Mouse (Mus musculus) liver, embryonic 12.5 days (tissue): ENCODE measurements around the gene Otos. TPM values are rescaled to one million over a fixed set of nuclear protein-coding genes. Genes with fewer than 3 reads are reported as not detected.
A peak's percentile ranks its signal among the peaks of the same experiment; 100 is the strongest.

Experiments used
- ATAC-seq: fragments of 200-750 bp; cut with Nextera tagmentation; 2 replicates; pipeline ENCODE4 v1.8.0; 2017; ENCODE audit warnings: moderate number of reproducible peaks, mild to moderate bottlenecking, moderate library complexity
- H3K27ac ChIP-seq: fragments of 300-500 bp; sonication (generic); 2 replicates; pipeline ENCODE4 v1.5.1; 2016; ENCODE audit warnings: mild to moderate bottlenecking
- H3K27me3 ChIP-seq: fragments of 300-500 bp; sonication (generic); replicated peaks from 2 replicates; pipeline ENCODE4 v1.6.1; 2016; ENCODE audit warnings: mild to moderate bottlenecking, moderate library complexity
- H3K36me3 ChIP-seq: fragments of 300-500 bp; sonication (generic); 2 replicates; pipeline ENCODE4 v1.6.1; 2016; ENCODE audit warnings: mild to moderate bottlenecking, moderate library complexity
- H3K4me1 ChIP-seq: fragments of 300-500 bp; sonication (generic); 2 replicates; pipeline ENCODE4 v1.6.1; 2016
- H3K4me2 ChIP-seq: fragments of 300-500 bp; sonication (generic); 2 replicates; pipeline ENCODE4 v1.6.1; 2016; ENCODE audit warnings: mild to moderate bottlenecking, moderate library complexity
- H3K4me3 ChIP-seq: fragments of 300-500 bp; sonication (generic); 2 replicates; pipeline ENCODE4 v1.5.1; 2016; ENCODE audit warnings: mild to moderate bottlenecking, moderate library complexity
- H3K9ac ChIP-seq: fragments of 300-500 bp; sonication (generic); 2 replicates; pipeline ENCODE4 v1.6.1; 2016; ENCODE audit warnings: mild to moderate bottlenecking, moderate library complexity
- H3K9me3 ChIP-seq: fragments of 300-500 bp; sonication (generic); replicated peaks from 2 replicates; pipeline ENCODE4 v1.6.1; 2016; ENCODE audit warnings: mild to moderate bottlenecking, moderate library complexity
- whole genome bisulfite sequencing: fragments of 180-500 bp; shearing (Covaris S2); methylation state at CpG from one replicate; pipeline ENCODE4 v1.1.7; 2016; ENCODE audit not compliant: insufficient replicate concordance; 5-methylcytosine and 5-hydroxymethylcytosine counted together
- polyA plus RNA-seq: library from polyadenylated mRNA; unstranded; fragments of >200 nt; fragmentation: Nextera tagmentation; extraction: Ambion mirVana; gene quantifications from 2 replicates; pipeline ENCODE4 v1.2.1, GENCODE M21; 2016

Gene Otos
- 0.15 and 0.23 TPM in 2 replicates for polyA plus RNA-seq

- no peak; the same call in 1 of the 2 replicates for ATAC-seq
- Histone ChIP-seq H3K27ac (no peak within 1 kb of the TSS), H3K36me3 (no peaks in the 10 kb centered on the region), H3K4me3 (no peak within 1 kb of the TSS), H3K4me2 (peak within 1 kb of the TSS; percentile 49), H3K9me3 (no peaks in the 10 kb centered on the region), H3K4me1 (peaks cover 14% of the 10 kb centered on the region), H3K9ac (no peak within 1 kb of the TSS), H3K27me3 (peaks cover 5% of the 10 kb centered on the region)
- 18% methylated on average over 8 of the region's 8 CpGs for WGBS
These were observed at the start of gene Otos for GRCm38 (mm10) chr1:92648673-92649072. TSS of gene Otos (minus strand) at chr1:92648841.

- 26% methylated on average over 4 of the region's 4 CpGs for WGBS
- H3K9ac ChIP-seq = no peak overlapping the region
- H3K36me3 ChIP-seq = no peaks in the 10 kb centered on the region
- H3K4me3 ChIP-seq = no peak overlapping the region
- H3K4me1 ChIP-seq = peaks cover 6% of the 10 kb centered on the region; the same call in 1 of the 2 replicates
- ATAC-seq = no peak
- H3K27ac ChIP-seq = no peak overlapping the region
- no peak overlapping the region for H3K4me2 ChIP-seq
- H3K9me3 ChIP-seq = no peaks in the 10 kb centered on the region
- H3K27me3 ChIP-seq = no peaks in the 10 kb centered on the region
These were observed 48.2 kb upstream of the Otos start for GRCm38 (mm10) chr1:92696848-92697247.

- no peak for ATAC-seq
- H3K9ac ChIP-seq = no peak overlapping the region
- no peaks in the 10 kb centered on the region for H3K27me3 ChIP-seq
- H3K9me3 ChIP-seq = no peaks in the 10 kb centered on the region
- 69% methylated on average over 5 of the region's 5 CpGs for WGBS
- peaks cover 6% of the 10 kb centered on the region; the same call in 1 of the 2 replicates for H3K4me1 ChIP-seq
- H3K4me2 ChIP-seq = no peak overlapping the region
- H3K27ac ChIP-seq = no peak overlapping the region
- no peaks in the 10 kb centered on the region for H3K36me3 ChIP-seq
- no peak overlapping the region for H3K4me3 ChIP-seq
These were observed 47.1 kb upstream of the Otos start for GRCm38 (mm10) chr1:92695751-92696150.

- H3K27me3 ChIP-seq = no peaks in the 10 kb centered on the region
- H3K4me3 ChIP-seq = no peak overlapping the region
- 58% methylated on average over 3 of the region's 3 CpGs for WGBS
- no peak overlapping the region for H3K27ac ChIP-seq
- H3K4me1 ChIP-seq = no peaks in the 10 kb centered on the region
- H3K9me3 ChIP-seq = no peaks in the 10 kb centered on the region
- H3K36me3 ChIP-seq = no peaks in the 10 kb centered on the region
- no peak overlapping the region for H3K9ac ChIP-seq
- ATAC-seq = no peak
- no peak overlapping the region for H3K4me2 ChIP-seq
These were observed 42.7 kb upstream of the Otos start for GRCm38 (mm10) chr1:92691166-92691844.

GRCm38 (mm10) chr1:92686994-92687393, 38.4 kb upstream of the Otos start:
- Histone ChIP-seq H3K4me1 (no peaks in the 10 kb centered on the region), H3K9me3 (no peaks in the 10 kb centered on the region), H3K9ac (no peak overlapping the region), H3K4me3 (no peak overlapping the region), H3K27ac (no peak overlapping the region), H3K27me3 (no peaks in the 10 kb centered on the region), H3K4me2 (no peak overlapping the region), H3K36me3 (no peaks in the 10 kb centered on the region)
- ATAC-seq = no peak
- 52% methylated on average over 8 of the region's 8 CpGs for WGBS

GRCm38 (mm10) chr1:92683151-92683550, 34.5 kb upstream of the Otos start:
- Histone ChIP-seq H3K4me3 (no peak overlapping the region), H3K27me3 (no peaks in the 10 kb centered on the region; the same call in 1 of the 2 replicates), H3K36me3 (no peaks in the 10 kb centered on the region), H3K4me1 (no peaks in the 10 kb centered on the region), H3K9ac (no peak overlapping the region), H3K27ac (no peak overlapping the region), H3K4me2 (no peak overlapping the region), H3K9me3 (no peaks in the 10 kb centered on the region)
- 72% methylated on average over 8 of the region's 8 CpGs for WGBS
- ATAC-seq = no peak

GRCm38 (mm10) chr1:92680668-92681603, 32.3 kb upstream of the Otos start:
- ATAC-seq = no peak
- WGBS = 49% methylated on average over 16 of the region's 16 CpGs

GRCm38 (mm10) chr1:92678757-92679156, 30.1 kb upstream of the Otos start:
- Histone ChIP-seq H3K27ac (no peak overlapping the region), H3K9me3 (no peaks in the 10 kb centered on the region), H3K36me3 (no peaks in the 10 kb centered on the region), H3K4me2 (no peak overlapping the region), H3K27me3 (peaks cover 3% of the 10 kb centered on the region), H3K4me1 (no peaks in the 10 kb centered on the region), H3K9ac (no peak overlapping the region), H3K4me3 (no peak overlapping the region)
- ATAC-seq = no peak
- 48% methylated on average over 5 of the region's 5 CpGs for WGBS

More at GRCm38 (mm10) chr1:92680668-92681603, 32.3 kb upstream of the Otos start:
- Histone ChIP-seq H3K9ac (no peak overlapping the region), H3K4me2 (no peak overlapping the region), H3K27ac (no peak overlapping the region), H3K27me3 (no peaks in the 10 kb centered on the region; the same call in 1 of the 2 replicates), H3K4me3 (no peak overlapping the region), H3K36me3 (no peaks in the 10 kb centered on the region), H3K9me3 (no peaks in the 10 kb centered on the region), H3K4me1 (no peaks in the 10 kb centered on the region)

- peaks cover 6% of the 10 kb centered on the region for H3K27me3 ChIP-seq
- no peaks in the 10 kb centered on the region for H3K9me3 ChIP-seq
- no peaks in the 10 kb centered on the region for H3K4me1 ChIP-seq
- no peak overlapping the region for H3K4me3 ChIP-seq
- no peak overlapping the region for H3K27ac ChIP-seq
- H3K4me2 ChIP-seq = no peak overlapping the region
- WGBS = 67% methylated on average over 3 of the region's 3 CpGs
- H3K9ac ChIP-seq = no peak overlapping the region
- no peak for ATAC-seq
- no peaks in the 10 kb centered on the region for H3K36me3 ChIP-seq
These were observed 28.0 kb upstream of the Otos start for GRCm38 (mm10) chr1:92676676-92676975.

GRCm38 (mm10) chr1:92675932-92676675, 27.5 kb upstream of the Otos start:
- H3K9me3 ChIP-seq = no peaks in the 10 kb centered on the region
- no peak overlapping the region for H3K4me3 ChIP-seq
- H3K4me1 ChIP-seq = no peaks in the 10 kb centered on the region
- no peak overlapping the region for H3K4me2 ChIP-seq
- no peak overlapping the region for H3K9ac ChIP-seq
- no peaks in the 10 kb centered on the region for H3K36me3 ChIP-seq
- no peak overlapping the region for H3K27ac ChIP-seq
- 24% methylated on average over 10 of the region's 10 CpGs for WGBS
- no peak for ATAC-seq
- H3K27me3 ChIP-seq = peaks cover 6% of the 10 kb centered on the region

GRCm38 (mm10) chr1:92673258-92673782, 24.7 kb upstream of the Otos start:
- WGBS = 66% methylated on average over 5 of the region's 5 CpGs
- ATAC-seq = no peak

More at GRCm38 (mm10) chr1:92673258-92673782, 24.7 kb upstream of the Otos start:
- no peaks in the 10 kb centered on the region for H3K4me1 ChIP-seq
- H3K9me3 ChIP-seq = no peaks in the 10 kb centered on the region
- no peaks in the 10 kb centered on the region for H3K36me3 ChIP-seq
- H3K27ac ChIP-seq = no peak overlapping the region
- no peak overlapping the region for H3K4me2 ChIP-seq
- H3K4me3 ChIP-seq = no peak overlapping the region
- no peak overlapping the region for H3K9ac ChIP-seq
- peaks cover 6% of the 10 kb centered on the region; the same call in 1 of the 2 replicates for H3K27me3 ChIP-seq
